Mouse (Mus musculus): ENCODE data around the gene Asic2.

DNA sequence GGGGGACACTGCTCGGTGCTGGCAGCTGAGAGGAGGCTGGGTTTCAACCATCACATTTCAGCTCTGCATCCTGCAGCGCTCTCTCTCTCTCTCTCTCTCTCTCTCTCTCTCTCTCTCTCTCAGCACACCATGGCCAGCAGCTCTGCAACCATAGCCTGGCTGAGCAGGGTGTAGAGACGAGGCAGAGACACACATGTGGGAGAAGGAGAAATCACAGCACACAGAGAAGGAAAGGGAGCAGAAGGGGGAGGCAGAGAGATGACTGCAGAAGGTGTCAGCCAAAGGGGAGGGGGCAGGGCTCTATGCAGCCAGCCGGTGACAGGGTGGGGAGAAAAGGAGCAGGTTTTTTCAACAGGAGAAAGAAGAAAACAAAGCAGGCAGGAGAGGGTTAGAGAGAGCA lies 320.4 kb downstream of the Asic2 start:
- TF ChIP-seq CTCF (conservative IDR thresholded peaks at IDR 0.05; ENCODE audit: low read length) (no peak), NANOG (IDR thresholded peaks at IDR 0.05; ENCODE audit: borderline replicate concordance, low read length) (no peak), POU5F1 (IDR thresholded peaks at IDR 0.05; ENCODE audit: borderline replicate concordance, low read length) (no peak)

Measured in E14TG2a.4 (cell line).